In the genomic region with DNA sequence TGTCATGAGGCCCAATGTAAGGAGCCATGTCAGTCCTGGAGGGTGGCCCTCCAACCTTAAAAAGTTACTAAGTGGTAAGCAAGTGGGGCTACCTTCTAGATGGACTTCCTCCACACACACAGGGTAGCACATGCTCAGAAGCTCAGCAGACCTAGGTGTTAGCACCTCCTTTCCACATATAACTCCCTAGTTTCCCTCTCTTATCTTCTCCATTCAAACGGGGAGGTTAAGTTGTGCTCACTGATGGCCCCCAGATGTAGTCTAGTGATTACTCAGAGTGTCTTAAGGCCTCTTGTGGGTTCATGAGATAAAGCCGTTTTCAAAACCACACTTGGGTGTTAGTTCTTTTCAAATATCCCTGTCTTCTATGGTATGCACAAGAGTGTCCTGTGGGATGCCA, we compare ENCODE assay signal across 18 mouse cellular contexts.
DNase-seq lines count a peak whose midpoint lies in the region; ATAC-seq lines count a peak whose summit lies in the region.
"Had no signal": no experiment of that assay in that cellular context is flagged by ENCODE, and none has a peak within 500 bp of the region (broad histone marks: within the 10 kb centered on the region; RNA-seq: fewer than 3 reads in every experiment).

No protein-coding gene starts in this region.

- H3K27ac ChIP-seq in lung, embryonic 15.5 days, result no peak overlapping the region
- peak overlapping the region; percentile 84 for H3K27ac ChIP-seq in liver, embryonic 12.5 days
- H3K27ac ChIP-seq in stomach, embryonic 15.5 days, result no peak overlapping the region
- H3K27ac ChIP-seq in forebrain, embryonic 11.5 days (ENCODE audit: low read depth, low read length), result no peak overlapping the region
- H3K27ac ChIP-seq: embryonic facial prominence, embryonic 13.5 days; forebrain, embryonic 12.5 days; heart, embryonic 13.5 days; limb, embryonic 10.5 days had no signal

- no peak for DNase-seq in lung, postnatal 25 days (ENCODE audit: low spot score)
- peak; percentile 83 for DNase-seq in c-Kit-positive CD71-positive TER-119-positive erythroid progenitor cells, embryonic 14.5 days (ENCODE audit: low spot score)
- no peak for DNase-seq in thymus, postnatal 25 days
- DNase-seq in forebrain, embryonic 11.5 days (ENCODE audit: low spot score), result no peak
- DNase-seq in urinary bladder, postnatal 36 days (ENCODE audit: low spot score in 2 of 2), result no peak
- DNase-seq: cerebellum, adult 9-10 months; gastrocnemius, postnatal 14 days; kidney, adult 9 months; lung, adult 2 months; spleen, adult 18-20 months; thymus, postnatal 36 days had no signal

- H3K27me3 ChIP-seq in lung, embryonic 15.5 days, result no peaks in the 10 kb centered on the region
- H3K27me3 ChIP-seq in liver, embryonic 12.5 days (replicated peaks), result no peaks in the 10 kb centered on the region
- no peaks in the 10 kb centered on the region for H3K27me3 ChIP-seq in stomach, embryonic 15.5 days (replicated peaks)
- H3K27me3 ChIP-seq in forebrain, embryonic 11.5 days (ENCODE audit: control insufficient read depth, insufficient read depth, low read length), result no peaks in the 10 kb centered on the region
- H3K27me3 ChIP-seq: embryonic facial prominence, embryonic 13.5 days; forebrain, embryonic 12.5 days; heart, embryonic 13.5 days had no signal

- H3K4me2 ChIP-seq in lung, embryonic 15.5 days, result no peak overlapping the region
- peak overlapping the region; percentile 29 for H3K4me2 ChIP-seq in liver, embryonic 12.5 days
- no peak overlapping the region for H3K4me2 ChIP-seq in stomach, embryonic 15.5 days
- no peak overlapping the region for H3K4me2 ChIP-seq in forebrain, embryonic 11.5 days (ENCODE audit: low read depth, low read length, severe bottlenecking)
- H3K4me2 ChIP-seq: embryonic facial prominence, embryonic 13.5 days; forebrain, embryonic 12.5 days; heart, embryonic 13.5 days had no signal

- no peaks in the 10 kb centered on the region for H3K36me3 ChIP-seq in lung, embryonic 15.5 days
- no peaks in the 10 kb centered on the region for H3K36me3 ChIP-seq in liver, embryonic 12.5 days
- no peaks in the 10 kb centered on the region for H3K36me3 ChIP-seq in stomach, embryonic 15.5 days
- no peaks in the 10 kb centered on the region for H3K36me3 ChIP-seq in forebrain, embryonic 11.5 days (ENCODE audit: control insufficient read depth, insufficient read depth, low read length)
- H3K36me3 ChIP-seq: embryonic facial prominence, embryonic 13.5 days; forebrain, embryonic 12.5 days; heart, embryonic 13.5 days; limb, embryonic 10.5 days had no signal

- WGBS in lung, embryonic 15.5 days, result 46% methylated on average over 2 of the region's 2 CpGs
- 16% methylated on average over 2 of the region's 2 CpGs for WGBS in liver, embryonic 12.5 days (ENCODE audit: insufficient replicate concordance)
- 72% methylated on average over 2 of the region's 2 CpGs for WGBS in stomach, embryonic 15.5 days
- 82% methylated on average over 2 of the region's 2 CpGs for WGBS in forebrain, embryonic 11.5 days

- no peaks in the 10 kb centered on the region for H3K4me1 ChIP-seq in lung, embryonic 15.5 days
- peaks cover 34% of the 10 kb centered on the region for H3K4me1 ChIP-seq in liver, embryonic 12.5 days
- H3K4me1 ChIP-seq in stomach, embryonic 15.5 days, result no peaks in the 10 kb centered on the region
- H3K4me1 ChIP-seq in forebrain, embryonic 11.5 days (replicated peaks; ENCODE audit: control insufficient read depth, insufficient read depth, low read length), result no peaks in the 10 kb centered on the region
- H3K4me1 ChIP-seq: embryonic facial prominence, embryonic 13.5 days; forebrain, embryonic 12.5 days; heart, embryonic 13.5 days; limb, embryonic 10.5 days had no signal

- peak; percentile 35; the same call in 1 of the 2 replicates for ATAC-seq in lung, embryonic 15.5 days (ENCODE audit: borderline replicate concordance, extremely low read depth, low FRiP score, low TSS enrichment)
- peak; percentile 99 for ATAC-seq in liver, embryonic 12.5 days
- ATAC-seq in stomach, embryonic 15.5 days (ENCODE audit: insufficient read depth, low FRiP score, low read depth), result peak; percentile 97
- ATAC-seq in forebrain, embryonic 11.5 days (replicated peaks; ENCODE audit: low FRiP score), result no peak

- no peak overlapping the region for H3K4me3 ChIP-seq in lung, embryonic 15.5 days
- no peak overlapping the region for H3K4me3 ChIP-seq in liver, embryonic 12.5 days
- H3K4me3 ChIP-seq in stomach, embryonic 15.5 days (replicated peaks), result no peak overlapping the region
- H3K4me3 ChIP-seq in forebrain, embryonic 11.5 days (ENCODE audit: low read depth, low read length), result no peak overlapping the region
- H3K4me3 ChIP-seq: embryonic facial prominence, embryonic 13.5 days; forebrain, embryonic 12.5 days; heart, embryonic 13.5 days; limb, embryonic 10.5 days had no signal

- H3K9me3 ChIP-seq in lung, embryonic 15.5 days, result no peaks in the 10 kb centered on the region
- no peaks in the 10 kb centered on the region for H3K9me3 ChIP-seq in liver, embryonic 12.5 days (replicated peaks)
- no peaks in the 10 kb centered on the region for H3K9me3 ChIP-seq in stomach, embryonic 15.5 days
- H3K9me3 ChIP-seq in forebrain, embryonic 11.5 days (ENCODE audit: control insufficient read depth, low read length), result no peaks in the 10 kb centered on the region
- H3K9me3 ChIP-seq: embryonic facial prominence, embryonic 13.5 days; forebrain, embryonic 12.5 days; limb, embryonic 10.5 days had no signal

- no peak overlapping the region for H3K9ac ChIP-seq in lung, embryonic 15.5 days
- H3K9ac ChIP-seq in liver, embryonic 12.5 days, result no peak overlapping the region
- H3K9ac ChIP-seq in stomach, embryonic 15.5 days, result no peak overlapping the region
- no peak overlapping the region for H3K9ac ChIP-seq in forebrain, embryonic 11.5 days (ENCODE audit: low read length)
- H3K9ac ChIP-seq: embryonic facial prominence, embryonic 13.5 days; forebrain, embryonic 12.5 days; heart, embryonic 13.5 days had no signal
